Mouse (Mus musculus): ENCODE measurements around the gene Pgm3. TPM values are rescaled to one million over a fixed set of nuclear protein-coding genes. Genes with fewer than 3 reads are reported as not detected.

Gene Pgm3
- polyA plus RNA-seq, 1 experiment from 2014 or later: 21.6 TPM

GRCm38 (mm10) chr9:86560543-86560942, 11.1 kb downstream of the Pgm3 start:
- no peak overlapping the region for H3K4me3 ChIP-seq
- H3K4me1 ChIP-seq: no peaks in the 10 kb centered on the region
- H3K27ac ChIP-seq (replicated peaks): no peak overlapping the region
- ATAC-seq (ENCODE audit: extremely low read depth, insufficient number of reproducible peaks, low FRiP score, low TSS enrichment): no peak
- no peak overlapping the region for H3K9ac ChIP-seq
- no peaks in the 10 kb centered on the region for H3K27me3 ChIP-seq (replicated peaks)
- H3K4me2 ChIP-seq: no peak overlapping the region
- no peaks in the 10 kb centered on the region for H3K9me3 ChIP-seq
- 82% methylated on average over 3 of the region's 3 CpGs for WGBS
- peaks cover 94% of the 10 kb centered on the region for H3K36me3 ChIP-seq

DNA sequence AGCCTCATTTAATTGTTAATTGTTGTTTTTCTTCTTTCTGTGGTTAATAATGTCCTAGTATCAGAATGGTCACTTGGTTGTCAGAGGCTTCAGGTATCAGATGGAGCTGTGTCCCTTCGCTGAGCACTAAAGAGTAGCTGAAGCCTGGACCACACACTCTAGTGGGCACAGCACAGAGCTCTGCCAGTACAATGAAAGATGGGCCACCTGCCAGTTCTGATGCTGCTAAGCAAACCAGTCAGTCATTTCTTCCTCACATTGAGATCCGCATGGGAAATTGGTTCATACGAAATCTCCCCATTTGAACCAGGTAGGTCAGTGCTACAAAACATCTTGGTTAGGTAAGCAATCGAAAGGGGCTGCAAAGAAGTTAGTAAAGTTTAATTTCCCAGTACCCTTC, 17.0 kb downstream of the Pgm3 start:
- no peak for ATAC-seq (ENCODE audit: extremely low read depth, insufficient number of reproducible peaks, low FRiP score, low TSS enrichment)
- 84% methylated on average over 4 of the region's 4 CpGs for WGBS

DNA sequence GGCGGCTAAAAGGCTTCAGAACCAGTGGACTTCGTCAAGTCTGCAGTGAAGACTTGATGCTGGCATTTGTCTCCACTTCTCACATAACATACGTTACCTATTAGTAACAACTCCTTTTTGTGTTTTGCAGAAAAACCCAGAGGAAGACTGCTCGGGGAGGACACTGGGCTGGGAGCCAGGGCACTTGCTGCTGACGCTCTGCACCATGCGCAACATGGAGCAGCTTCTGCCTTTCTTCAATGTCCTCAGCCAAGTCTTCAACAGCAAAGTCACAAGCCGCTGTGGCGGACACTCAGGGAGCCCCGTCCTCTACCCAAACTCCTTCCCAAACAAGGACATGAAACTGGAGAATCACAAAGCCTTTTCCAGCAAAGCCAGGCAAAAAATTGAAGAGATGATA, 17.8 kb downstream of the Pgm3 start:
- Histone ChIP-seq H3K4me1 (no peaks in the 10 kb centered on the region), H3K27me3 (replicated peaks) (no peaks in the 10 kb centered on the region), H3K36me3 (peaks cover 88% of the 10 kb centered on the region), H3K9ac (no peak overlapping the region), H3K4me3 (no peak overlapping the region), H3K27ac (replicated peaks) (no peak overlapping the region), H3K4me2 (no peak overlapping the region), H3K9me3 (no peaks in the 10 kb centered on the region)
- 82% methylated on average over 9 of the region's 9 CpGs for WGBS
- no peak for ATAC-seq (ENCODE audit: extremely low read depth, insufficient number of reproducible peaks, low FRiP score, low TSS enrichment)

More for the DNA sequence above, 17.0 kb downstream of the Pgm3 start:
- no peaks in the 10 kb centered on the region for H3K9me3 ChIP-seq
- no peaks in the 10 kb centered on the region for H3K4me1 ChIP-seq
- H3K36me3 ChIP-seq: peaks cover 89% of the 10 kb centered on the region
- no peak overlapping the region for H3K4me2 ChIP-seq
- H3K4me3 ChIP-seq: no peak overlapping the region
- H3K9ac ChIP-seq: no peak overlapping the region
- no peak overlapping the region for H3K27ac ChIP-seq (replicated peaks)
- no peaks in the 10 kb centered on the region for H3K27me3 ChIP-seq (replicated peaks)

DNA sequence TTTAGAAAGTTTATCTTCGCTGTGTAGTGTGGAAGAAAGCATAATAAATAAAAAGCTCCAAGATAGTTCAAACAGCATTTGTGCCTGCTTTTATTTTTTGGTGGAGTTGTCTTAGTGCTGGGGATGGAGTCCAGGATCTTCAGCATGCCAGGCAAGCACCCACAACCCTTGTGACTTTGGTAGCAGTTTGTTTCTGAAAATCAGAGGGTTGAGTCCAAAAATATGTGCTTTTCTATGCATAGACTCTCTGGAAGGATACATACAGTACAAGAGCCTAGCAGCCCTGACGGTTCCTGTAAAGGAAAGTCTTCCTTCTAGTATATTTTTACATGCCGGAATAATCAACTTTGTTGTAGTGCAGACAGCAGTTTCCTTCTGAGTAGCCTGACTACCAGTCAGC, 20.9 kb downstream of the Pgm3 start:
- Histone ChIP-seq H3K9ac (no peak overlapping the region), H3K27me3 (replicated peaks) (no peaks in the 10 kb centered on the region), H3K4me3 (no peak overlapping the region), H3K27ac (replicated peaks) (no peak overlapping the region), H3K4me1 (no peaks in the 10 kb centered on the region), H3K36me3 (peaks cover 79% of the 10 kb centered on the region), H3K4me2 (no peak overlapping the region), H3K9me3 (no peaks in the 10 kb centered on the region)
- WGBS: 86% methylated on average over 3 of the region's 3 CpGs
- no peak for ATAC-seq (ENCODE audit: extremely low read depth, insufficient number of reproducible peaks, low FRiP score, low TSS enrichment)

DNA sequence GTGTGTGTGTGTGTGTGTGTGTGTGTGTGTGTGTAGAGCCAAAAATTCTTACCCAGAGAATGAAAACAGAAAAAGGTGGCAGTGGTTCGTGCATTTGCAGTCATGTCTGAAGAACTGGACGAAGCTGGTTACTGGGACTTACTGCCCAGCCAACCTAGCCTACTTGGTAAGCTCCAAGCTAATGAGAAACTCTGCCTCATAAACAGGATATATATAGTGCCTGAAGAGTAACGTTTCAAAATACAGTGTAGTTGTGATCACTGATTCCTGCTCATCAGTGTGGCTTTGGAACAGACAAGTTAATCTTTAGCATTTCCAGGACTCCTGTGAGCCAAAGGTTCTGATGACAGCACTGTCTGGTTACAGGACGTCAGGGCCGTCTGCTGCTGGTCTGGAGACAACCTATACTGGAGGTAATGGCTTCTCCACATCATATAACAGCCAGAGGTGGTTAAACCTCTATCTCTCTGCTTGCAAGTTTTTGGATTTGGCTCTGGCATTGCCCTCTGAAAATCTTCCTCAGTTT, 21.9 kb downstream of the Pgm3 start:
- H3K27ac ChIP-seq (replicated peaks): no peak overlapping the region
- no peaks in the 10 kb centered on the region for H3K27me3 ChIP-seq (replicated peaks)
- no peaks in the 10 kb centered on the region for H3K4me1 ChIP-seq
- 75% methylated on average over 5 of the region's 5 CpGs for WGBS
- peaks cover 81% of the 10 kb centered on the region for H3K36me3 ChIP-seq
- no peak overlapping the region for H3K9ac ChIP-seq
- no peak for ATAC-seq (ENCODE audit: extremely low read depth, insufficient number of reproducible peaks, low FRiP score, low TSS enrichment)
- H3K4me3 ChIP-seq: no peak overlapping the region
- H3K4me2 ChIP-seq: no peak overlapping the region
- no peaks in the 10 kb centered on the region for H3K9me3 ChIP-seq

DNA sequence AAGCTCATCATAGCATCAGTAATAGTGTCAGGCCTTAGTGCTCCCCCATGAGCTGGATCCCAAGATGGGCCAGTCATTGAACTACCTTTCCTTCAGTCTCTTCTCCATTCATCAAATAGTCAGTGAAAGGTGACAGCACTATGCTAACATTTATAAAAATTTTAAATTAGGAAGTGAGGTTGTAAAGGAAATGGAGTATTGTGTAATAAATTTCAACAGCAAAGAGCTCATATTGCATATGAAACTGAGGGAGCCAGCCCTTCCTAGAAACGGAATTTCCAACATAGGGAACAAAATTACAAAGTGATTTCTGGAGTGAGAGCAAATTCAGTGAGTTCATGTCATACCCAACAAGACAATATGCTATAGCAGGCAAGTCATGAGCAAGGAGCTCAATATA, 27.1 kb downstream of the Pgm3 start:
- no peaks in the 10 kb centered on the region for H3K4me1 ChIP-seq
- H3K36me3 ChIP-seq: peaks cover 78% of the 10 kb centered on the region
- WGBS: 70% methylated on average over 1 of the region's 1 CpGs
- no peaks in the 10 kb centered on the region for H3K27me3 ChIP-seq (replicated peaks)
- H3K4me2 ChIP-seq: no peak overlapping the region
- H3K9ac ChIP-seq: no peak overlapping the region
- no peak overlapping the region for H3K4me3 ChIP-seq
- H3K27ac ChIP-seq (replicated peaks): no peak overlapping the region
- H3K9me3 ChIP-seq: no peaks in the 10 kb centered on the region
- ATAC-seq (ENCODE audit: extremely low read depth, insufficient number of reproducible peaks, low FRiP score, low TSS enrichment): no peak

- Histone ChIP-seq H3K4me3 (no peak overlapping the region), H3K9me3 (no peaks in the 10 kb centered on the region), H3K36me3 (peaks cover 68% of the 10 kb centered on the region), H3K9ac (no peak overlapping the region), H3K4me2 (no peak overlapping the region), H3K27ac (replicated peaks) (no peak overlapping the region), H3K4me1 (no peaks in the 10 kb centered on the region), H3K27me3 (replicated peaks) (no peaks in the 10 kb centered on the region)
- 88% methylated on average over 3 of the region's 3 CpGs for WGBS
- ATAC-seq (ENCODE audit: extremely low read depth, insufficient number of reproducible peaks, low FRiP score, low TSS enrichment): no peak
Observed at GRCm38 (mm10) chr9:86543451-86543850, 28.2 kb downstream of the Pgm3 start.

- Histone ChIP-seq H3K9ac (no peak overlapping the region), H3K4me2 (no peak overlapping the region)
- no peak for ATAC-seq (ENCODE audit: extremely low read depth, insufficient number of reproducible peaks, low FRiP score, low TSS enrichment)
Observed at GRCm38 (mm10) chr9:86534071-86534470, 37.6 kb downstream of the Pgm3 start.

DNA sequence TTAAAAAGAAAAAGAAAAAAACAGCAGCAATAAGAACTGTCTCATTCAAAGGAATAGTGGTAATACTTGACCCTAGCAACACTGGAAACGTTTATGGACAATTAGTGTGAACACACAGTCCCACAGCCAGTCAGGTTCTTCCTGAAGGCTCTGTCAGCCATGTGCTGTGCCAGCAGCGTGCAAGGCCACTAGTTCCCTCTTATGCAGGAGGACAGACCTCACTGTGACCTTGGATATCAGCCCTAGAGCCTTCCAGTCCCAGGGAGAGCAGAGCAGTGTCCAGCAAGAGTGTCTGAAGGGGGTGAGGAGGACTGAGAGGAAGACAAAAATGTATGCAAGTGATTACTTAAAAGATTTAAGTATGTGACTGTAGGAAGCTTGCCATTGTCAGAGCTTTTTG, 46.0 kb downstream of the Pgm3 start:
- no peak overlapping the region for H3K4me3 ChIP-seq
- H3K36me3 ChIP-seq: peaks cover 43% of the 10 kb centered on the region
- ATAC-seq (ENCODE audit: extremely low read depth, insufficient number of reproducible peaks, low FRiP score, low TSS enrichment): no peak
- 0 out of 2 replicates have a peak, but pooled peaks cover 3% of the 10 kb centered on the region for H3K4me1 ChIP-seq
- H3K27ac ChIP-seq (replicated peaks): no peak overlapping the region
- 36% methylated on average over 2 of the region's 2 CpGs for WGBS
- H3K27me3 ChIP-seq (replicated peaks): no peaks in the 10 kb centered on the region
- no peak overlapping the region for H3K4me2 ChIP-seq
- no peak overlapping the region for H3K9ac ChIP-seq
- H3K9me3 ChIP-seq: no peaks in the 10 kb centered on the region

More at GRCm38 (mm10) chr9:86534071-86534470, 37.6 kb downstream of the Pgm3 start:
- Histone ChIP-seq H3K9me3 (no peaks in the 10 kb centered on the region), H3K4me3 (no peak overlapping the region), H3K36me3 (peaks cover 42% of the 10 kb centered on the region), H3K4me1 (no peaks in the 10 kb centered on the region), H3K27ac (replicated peaks) (no peak overlapping the region), H3K27me3 (replicated peaks) (no peaks in the 10 kb centered on the region)
- WGBS: 88% methylated on average over 5 of the region's 5 CpGs

GRCm38 (mm10) chr9:86522335-86522734, 49.3 kb downstream of the Pgm3 start:
- Histone ChIP-seq H3K9me3 (no peaks in the 10 kb centered on the region), H3K27me3 (replicated peaks) (no peaks in the 10 kb centered on the region), H3K4me3 (no peak overlapping the region), H3K4me1 (peaks cover 7% of the 10 kb centered on the region; the same call in 1 of the 2 replicates), H3K36me3 (peaks cover 50% of the 10 kb centered on the region), H3K4me2 (no peak overlapping the region), H3K9ac (no peak overlapping the region), H3K27ac (replicated peaks) (no peak overlapping the region)
- ATAC-seq (ENCODE audit: extremely low read depth, insufficient number of reproducible peaks, low FRiP score, low TSS enrichment): no peak

GRCm38 (mm10) chr9:86514798-86515197, 56.8 kb downstream of the Pgm3 start:
- no peak overlapping the region for H3K27ac ChIP-seq (replicated peaks)
- H3K4me1 ChIP-seq: no peaks in the 10 kb centered on the region; the same call in 1 of the 2 replicates
- H3K9ac ChIP-seq: no peak overlapping the region
- WGBS: 94% methylated on average over 4 of the region's 4 CpGs
- H3K9me3 ChIP-seq: no peaks in the 10 kb centered on the region
- no peak for ATAC-seq (ENCODE audit: extremely low read depth, insufficient number of reproducible peaks, low FRiP score, low TSS enrichment)
- peaks cover 69% of the 10 kb centered on the region for H3K36me3 ChIP-seq
- H3K27me3 ChIP-seq (replicated peaks): no peaks in the 10 kb centered on the region
- no peak overlapping the region for H3K4me3 ChIP-seq
- no peak overlapping the region for H3K4me2 ChIP-seq

DNA sequence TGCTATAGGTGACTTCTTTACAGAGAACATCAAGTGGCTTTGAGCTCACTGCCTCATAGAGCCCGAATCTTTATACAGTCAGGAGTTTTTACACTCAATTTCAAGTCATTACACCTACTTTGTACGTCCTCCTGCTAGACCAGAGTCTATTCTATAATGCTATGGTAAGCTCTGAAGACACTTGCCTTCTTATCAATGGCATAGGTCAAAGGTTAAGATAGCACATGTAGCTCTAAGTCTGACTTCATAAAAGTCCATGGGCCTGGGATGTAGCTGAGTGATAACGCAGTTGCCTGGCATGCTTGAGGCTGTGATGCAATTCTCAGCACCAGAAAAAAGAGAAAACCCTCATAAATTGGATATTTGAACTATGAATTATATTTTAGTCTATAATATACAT, 57.3 kb downstream of the Pgm3 start:
- H3K4me1 ChIP-seq: no peaks in the 10 kb centered on the region
- H3K36me3 ChIP-seq: peaks cover 67% of the 10 kb centered on the region
- no peak overlapping the region for H3K4me3 ChIP-seq
- no peaks in the 10 kb centered on the region for H3K27me3 ChIP-seq (replicated peaks)
- no peak overlapping the region for H3K9ac ChIP-seq
- no peak overlapping the region for H3K27ac ChIP-seq (replicated peaks)
- no peaks in the 10 kb centered on the region for H3K9me3 ChIP-seq
- ATAC-seq (ENCODE audit: extremely low read depth, insufficient number of reproducible peaks, low FRiP score, low TSS enrichment): no peak
- no peak overlapping the region for H3K4me2 ChIP-seq
- 73% methylated on average over 3 of the region's 3 CpGs for WGBS
